Mouse (Mus musculus) erythroblast, embryonic 14.5 days (primary cell): ENCODE data around the gene Lhfpl3.

Experiments
- GATA1 ChIP-seq: IDR thresholded peaks from 2 replicates; pipeline ENCODE4 v1.6.1; 2012; ENCODE audit warnings: low read length, inconsistent platforms, mixed read lengths
- TAL1 ChIP-seq: IDR thresholded peaks from 3 replicates; pipeline ENCODE4 v1.6.1; 2012; ENCODE audit warnings: low read length, inconsistent platforms, mixed read lengths

GRCm38 (mm10) chr5:23224759-23225536, 479.1 kb downstream of the Lhfpl3 start:
- TF ChIP-seq TAL1: no peak
- no peak for TF ChIP-seq GATA1
